Mouse (Mus musculus) E14TG2a.4 (cell line): ENCODE measurements around the gene Tdp2.

Source experiments
- H3K27me3 ChIP-seq: 2 replicates; pipeline ENCODE4 v1.6.1; 2014; ENCODE audit warnings: low read length, control low read depth; ENCODE audit not compliant: insufficient read depth
- H3K36me3 ChIP-seq: 2 replicates; pipeline ENCODE4 v1.6.1; 2014; ENCODE audit warnings: low read length, control low read depth; ENCODE audit not compliant: insufficient read depth
- H3K4me1 ChIP-seq: replicated peaks from 2 replicates; pipeline ENCODE4 v1.6.1; 2014; ENCODE audit warnings: low read depth, low read length, control low read depth
- H3K4me3 ChIP-seq: replicated peaks from 2 replicates; pipeline ENCODE4 v1.5.1; 2014; ENCODE audit warnings: mild to moderate bottlenecking, low read length
- H3K9me3 ChIP-seq: 2 replicates; pipeline ENCODE4 v1.6.1; 2014; ENCODE audit warnings: low read length, control low read depth
- CTCF ChIP-seq: conservative IDR thresholded peaks from 2 replicates; pipeline ENCODE4 v1.5.1; 2014; ENCODE audit warnings: low read length
- NANOG ChIP-seq: IDR thresholded peaks from 2 replicates; pipeline ENCODE4 v1.6.1; 2014; ENCODE audit warnings: borderline replicate concordance, low read length, mixed read lengths
- POU5F1 ChIP-seq: IDR thresholded peaks from 2 replicates; pipeline ENCODE4 v1.6.1; 2014; ENCODE audit warnings: low read length, borderline replicate concordance

The Tdp2 gene

DNA sequence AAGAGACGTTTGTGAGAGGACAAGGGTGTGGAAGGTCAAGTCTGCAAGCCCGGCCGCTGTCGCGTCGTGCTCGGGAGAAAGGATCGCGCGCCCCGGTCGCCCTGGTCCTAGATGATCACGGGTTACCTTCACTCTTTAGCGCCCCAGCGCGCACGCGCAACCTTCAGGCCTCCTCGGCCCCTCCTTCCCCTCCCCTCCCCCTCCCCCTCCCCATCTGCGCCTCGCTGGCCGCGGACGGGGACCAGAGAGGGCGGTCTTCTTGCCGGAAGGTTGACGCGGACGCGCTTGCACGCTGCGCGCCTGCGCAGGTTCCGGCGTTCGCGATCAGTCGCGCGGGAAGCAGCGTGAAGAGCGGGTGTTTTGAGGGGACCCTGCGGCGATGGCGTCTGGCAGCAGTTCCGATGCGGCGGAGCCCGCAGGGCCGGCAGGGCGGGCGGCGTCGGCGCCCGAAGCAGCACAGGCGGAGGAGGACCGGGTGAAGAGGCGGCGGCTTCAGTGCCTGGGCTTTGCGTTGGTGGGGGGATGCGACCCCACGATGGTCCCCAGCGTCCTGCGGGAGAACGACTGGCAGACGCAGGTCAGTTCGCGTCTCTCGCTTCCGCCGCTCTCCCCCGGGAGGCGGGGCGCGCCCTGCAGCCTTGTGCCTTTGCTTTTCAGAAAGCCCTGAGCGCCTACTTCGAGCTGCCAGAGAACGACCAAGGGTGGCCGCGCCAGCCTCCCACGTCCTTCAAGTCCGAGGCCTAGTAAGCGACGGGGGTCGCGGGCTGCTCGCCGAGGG is at the start of gene Tdp2, which contains the start of gene Acot13:
Tdp2 (plus strand) TSS at position 327 of the 778 bp plus-strand sequence.
Acot13 (minus strand) TSS at position 188 of the 778 bp plus-strand sequence.
- Histone ChIP-seq H3K27me3 (no peaks in the 10 kb centered on the region), H3K9me3 (no peaks in the 10 kb centered on the region), H3K4me1 (peaks cover 53% of the 10 kb centered on the region), H3K4me3 (peak within 1 kb of the TSS; percentile 97), H3K36me3 (peaks cover 37% of the 10 kb centered on the region)
- no peak for TF ChIP-seq CTCF
- TF ChIP-seq POU5F1 = no peak
- no peak for TF ChIP-seq NANOG

DNA sequence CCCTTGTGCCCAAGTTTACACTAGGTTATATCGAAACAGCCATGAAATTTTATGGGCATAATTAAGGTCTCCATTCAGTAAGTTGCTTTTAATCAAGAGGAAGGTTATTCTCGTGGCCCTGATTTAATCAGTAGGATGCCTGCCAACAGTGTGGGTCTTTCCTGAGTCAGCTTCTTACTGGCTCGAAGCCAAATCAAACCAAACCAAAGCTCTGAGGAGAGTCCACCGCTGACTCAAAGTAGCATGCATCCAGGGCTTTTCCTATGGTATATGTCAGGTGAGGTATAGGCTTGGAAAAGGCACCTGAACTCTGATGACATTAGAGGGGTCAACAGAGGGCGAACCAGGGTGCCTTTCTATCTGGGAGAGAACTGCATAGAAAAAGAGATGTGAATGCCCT is 49.6 kb upstream of the Tdp2 start:
- no peaks in the 10 kb centered on the region for H3K36me3 ChIP-seq
- TF ChIP-seq POU5F1 (no peak), NANOG (no peak), CTCF (no peak)
- H3K27me3 ChIP-seq = no peaks in the 10 kb centered on the region
- peaks cover 15% of the 10 kb centered on the region for H3K9me3 ChIP-seq
- H3K4me1 ChIP-seq = peaks cover 17% of the 10 kb centered on the region
- H3K4me3 ChIP-seq = no peak overlapping the region

DNA sequence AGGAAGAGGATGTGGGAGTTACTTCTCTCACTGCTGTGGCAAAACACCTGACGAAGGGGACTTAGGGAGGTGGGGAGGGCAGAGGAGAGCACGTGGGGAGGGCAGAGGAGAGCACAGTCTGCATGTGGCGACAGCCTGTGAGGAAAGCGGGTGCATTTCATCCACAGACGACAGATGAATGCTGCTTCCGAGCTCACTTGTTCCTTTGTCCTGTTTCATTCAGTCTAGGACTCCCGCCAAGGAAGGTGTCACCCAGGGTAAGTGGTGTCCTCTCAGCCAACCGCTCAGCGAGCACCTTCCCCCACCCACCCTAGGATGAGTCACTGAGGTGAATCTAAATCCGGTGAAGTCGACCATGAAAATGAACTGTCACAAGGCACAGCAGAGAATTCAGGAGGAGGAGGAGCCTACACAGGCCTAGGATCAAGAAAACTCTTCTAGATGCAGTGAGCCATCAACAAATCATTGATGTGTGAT is 45.4 kb upstream of the Tdp2 start:
- Histone ChIP-seq H3K27me3 (no peaks in the 10 kb centered on the region), H3K36me3 (no peaks in the 10 kb centered on the region), H3K9me3 (peaks cover 15% of the 10 kb centered on the region), H3K4me1 (peaks cover 17% of the 10 kb centered on the region), H3K4me3 (no peak overlapping the region)
- TF ChIP-seq CTCF (no peak), NANOG (no peak), POU5F1 (no peak)

DNA sequence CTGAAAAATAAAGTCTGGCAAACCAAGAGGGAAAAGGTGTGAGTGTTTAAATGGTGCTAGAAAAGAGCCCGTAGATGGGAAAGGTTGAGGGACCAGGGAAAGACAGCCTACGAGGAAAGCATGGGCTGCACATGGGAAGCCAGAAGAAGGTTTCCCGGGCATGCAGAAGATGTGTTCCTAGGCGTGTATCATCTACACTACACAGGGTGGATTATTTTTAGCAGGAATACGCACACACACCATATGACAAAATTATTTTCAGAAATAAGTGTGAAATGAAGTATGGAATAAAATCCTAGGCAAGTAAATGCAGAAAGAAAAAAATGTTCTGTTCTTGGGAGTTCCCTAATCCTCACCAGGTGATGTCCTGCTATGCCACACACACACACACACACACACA is 44.0 kb upstream of the Tdp2 start:
- Histone ChIP-seq H3K36me3 (no peaks in the 10 kb centered on the region), H3K27me3 (no peaks in the 10 kb centered on the region), H3K4me3 (no peak overlapping the region), H3K9me3 (peaks cover 7% of the 10 kb centered on the region), H3K4me1 (peaks cover 22% of the 10 kb centered on the region)
- TF ChIP-seq CTCF (no peak), NANOG (no peak), POU5F1 (no peak)

DNA sequence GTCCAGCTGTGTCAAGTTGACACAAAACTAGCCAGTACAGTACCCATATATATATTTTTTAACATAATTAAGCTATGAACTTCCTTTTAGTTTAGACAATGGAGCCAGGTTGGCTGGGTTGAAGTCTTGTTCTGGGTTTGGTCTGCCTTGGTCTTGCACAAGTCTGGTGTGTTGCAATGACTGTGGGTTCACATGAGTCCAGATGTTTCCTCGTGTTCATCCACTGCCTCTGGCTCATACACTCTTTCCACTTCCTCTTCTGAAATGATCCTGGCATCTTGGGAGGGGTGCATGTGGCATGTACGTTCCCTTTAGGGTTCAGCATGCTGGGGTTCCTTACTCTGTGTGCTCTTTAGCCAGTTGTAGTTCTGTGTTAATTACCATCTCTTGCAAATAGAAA is 40.1 kb upstream of the Tdp2 start:
- TF ChIP-seq NANOG (no peak), CTCF (no peak), POU5F1 (no peak)

DNA sequence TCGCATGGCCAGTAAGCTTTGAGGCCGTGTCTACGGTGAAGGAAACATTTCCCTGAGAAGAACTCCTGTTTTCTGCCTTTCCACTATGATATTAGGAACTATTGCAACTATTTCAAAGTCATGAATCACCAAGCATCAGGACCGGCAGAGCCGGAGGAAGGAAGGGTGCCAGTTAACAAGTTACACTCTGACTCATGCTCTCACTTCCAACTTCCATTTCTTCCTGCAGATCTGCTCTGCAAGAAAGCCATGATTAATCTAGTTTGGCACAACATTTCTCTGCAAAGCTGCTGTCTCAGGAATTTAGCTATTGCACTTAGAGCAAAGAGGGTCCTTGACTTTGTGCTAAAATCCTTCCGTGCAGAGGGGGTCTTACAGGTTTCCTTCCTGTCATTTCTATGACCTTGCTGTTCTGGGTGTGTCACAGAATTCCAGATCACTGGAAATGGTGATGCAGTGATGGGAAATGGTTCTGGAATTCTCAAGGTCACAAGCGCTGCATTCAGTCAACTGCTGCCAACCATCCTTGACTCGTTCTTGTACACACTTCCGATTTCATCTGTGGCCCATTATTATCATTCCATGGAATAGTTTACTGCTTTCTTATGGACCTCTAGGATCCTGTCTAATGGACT is 39.0 kb upstream of the Tdp2 start:
- no peak overlapping the region for H3K4me3 ChIP-seq
- H3K9me3 ChIP-seq = no peaks in the 10 kb centered on the region; the same call in 1 of the 2 replicates
- TF ChIP-seq POU5F1 = no peak
- H3K27me3 ChIP-seq = no peaks in the 10 kb centered on the region
- H3K4me1 ChIP-seq = peaks cover 12% of the 10 kb centered on the region
- H3K36me3 ChIP-seq = no peaks in the 10 kb centered on the region

More for the DNA sequence above, 40.1 kb upstream of the Tdp2 start:
- H3K4me3 ChIP-seq = no peak overlapping the region
- H3K27me3 ChIP-seq = no peaks in the 10 kb centered on the region
- H3K4me1 ChIP-seq = peaks cover 17% of the 10 kb centered on the region
- no peaks in the 10 kb centered on the region; the same call in 1 of the 2 replicates for H3K9me3 ChIP-seq
- H3K36me3 ChIP-seq = no peaks in the 10 kb centered on the region

DNA sequence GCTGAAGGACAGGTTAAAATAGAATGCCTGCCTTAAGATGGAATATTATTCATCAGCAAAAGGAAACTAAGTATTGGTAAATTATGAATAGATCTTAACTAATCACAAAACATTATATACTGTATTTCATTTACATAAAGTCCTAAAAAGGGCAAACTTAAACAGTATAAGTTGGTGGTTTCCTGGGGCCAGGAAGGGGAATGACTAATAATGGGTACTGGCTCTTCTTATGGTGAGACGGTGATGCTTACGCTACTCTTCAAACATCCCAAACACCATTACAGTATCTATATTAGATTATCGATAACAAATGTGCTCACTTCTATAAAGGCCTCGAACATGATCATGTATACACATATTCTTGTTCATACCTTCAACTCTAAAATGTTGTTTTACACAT is 32.8 kb upstream of the Tdp2 start:
- no peak for TF ChIP-seq CTCF
- no peak for TF ChIP-seq NANOG
- TF ChIP-seq POU5F1 = no peak
- Histone ChIP-seq H3K27me3 (no peaks in the 10 kb centered on the region), H3K36me3 (peaks cover 9% of the 10 kb centered on the region), H3K9me3 (no peaks in the 10 kb centered on the region), H3K4me3 (no peak overlapping the region), H3K4me1 (peaks cover 27% of the 10 kb centered on the region)

DNA sequence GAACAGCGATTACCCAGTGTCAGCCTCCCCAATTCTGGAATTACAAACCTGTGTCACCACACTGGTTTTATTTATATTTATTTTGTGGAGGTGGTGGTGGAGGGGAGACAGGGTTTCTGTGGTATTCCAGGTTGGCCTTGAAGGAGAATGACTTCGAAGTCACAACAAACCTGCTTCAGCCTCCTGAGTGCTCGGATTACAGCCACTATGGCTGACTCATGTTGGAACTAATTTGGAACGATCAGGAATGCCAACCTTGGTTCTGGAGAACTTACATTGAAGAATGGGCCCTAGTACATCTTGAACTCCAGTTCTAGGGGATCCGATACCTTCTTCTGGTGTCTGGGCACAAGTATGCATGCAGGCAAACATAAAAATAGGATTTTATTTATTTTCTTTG is 32.1 kb upstream of the Tdp2 start:
- Histone ChIP-seq H3K36me3 (peaks cover 15% of the 10 kb centered on the region), H3K9me3 (no peaks in the 10 kb centered on the region), H3K4me1 (peaks cover 34% of the 10 kb centered on the region), H3K4me3 (peak overlapping the region; percentile 77), H3K27me3 (no peaks in the 10 kb centered on the region)
- TF ChIP-seq CTCF = no peak
- TF ChIP-seq NANOG = no peak
- no peak for TF ChIP-seq POU5F1
